10 mouse cellular contexts compared by ENCODE assay signal in the genomic region with DNA sequence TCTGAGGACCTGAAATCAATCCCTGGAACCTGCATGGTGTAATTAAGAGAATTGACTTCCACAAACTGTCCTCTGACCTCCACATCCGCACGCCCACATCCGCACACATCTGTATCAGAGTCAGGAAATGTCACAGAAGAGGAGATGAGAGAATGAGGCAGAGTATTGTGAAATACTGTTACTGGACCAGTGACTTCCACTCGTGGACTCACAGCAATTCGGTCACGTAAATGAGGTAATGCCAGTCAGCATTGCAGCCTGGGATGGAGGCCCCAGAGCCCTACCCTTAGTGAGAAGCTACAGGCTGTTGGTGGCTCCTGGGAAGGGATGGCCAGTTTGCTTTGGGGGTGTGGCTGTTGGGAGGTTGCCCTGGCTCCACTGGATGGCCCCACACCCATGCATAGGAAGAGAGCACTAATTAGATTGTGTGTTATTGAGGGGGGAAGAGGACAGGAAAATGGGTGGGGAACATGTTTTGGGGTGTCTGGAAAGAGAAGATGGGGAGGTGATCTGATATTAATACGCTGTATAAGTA. TPM values are rescaled to one million over a fixed set of nuclear protein-coding genes. Genes with fewer than 3 reads are reported as not detected.
A peak's percentile ranks its signal among the peaks of the same experiment; 100 is the strongest.
DNase-seq lines count a peak whose midpoint lies in the region; ATAC-seq and TF ChIP-seq lines count a peak whose summit lies in the region.
"Had no signal": no experiment of that assay in that cellular context is flagged by ENCODE, and none has a peak within 500 bp of the region (broad histone marks: within the 10 kb centered on the region; RNA-seq: fewer than 3 reads in every experiment).

No protein-coding gene starts in this region.

- no peak overlapping the region for H3K4me3 ChIP-seq in hindbrain, embryonic 13.5 days
- H3K4me3 ChIP-seq in hindbrain, embryonic 12.5 days: no peak overlapping the region
- H3K4me3 ChIP-seq in liver, embryonic 13.5 days (replicated peaks): no peak overlapping the region
- H3K4me3 ChIP-seq in stomach, postnatal 0 days (ENCODE audit: low read depth, low read length): no peak overlapping the region
- H3K4me3 ChIP-seq in forebrain, postnatal 0 days (ENCODE audit: low read depth, low read length): no peak overlapping the region

- no peaks in the 10 kb centered on the region for H3K9me3 ChIP-seq in hindbrain, embryonic 13.5 days
- H3K9me3 ChIP-seq in hindbrain, embryonic 12.5 days (replicated peaks): no peaks in the 10 kb centered on the region
- no peaks in the 10 kb centered on the region for H3K9me3 ChIP-seq in liver, embryonic 13.5 days (replicated peaks)
- no peaks in the 10 kb centered on the region for H3K9me3 ChIP-seq in stomach, postnatal 0 days (ENCODE audit: control insufficient read depth, low read length)
- H3K9me3 ChIP-seq in forebrain, postnatal 0 days (ENCODE audit: low read length): no peaks in the 10 kb centered on the region

- TF ChIP-seq EP300 in stomach, postnatal 0 days (optimal IDR thresholded peaks at IDR 0.05): no peak

- no peak for TF ChIP-seq CTCF in stomach, postnatal 0 days (IDR thresholded peaks at IDR 0.05; ENCODE audit: low read depth)
- no peak for TF ChIP-seq CTCF in forebrain, postnatal 0 days (IDR thresholded peaks at IDR 0.05; ENCODE audit: low read depth)

- no peak overlapping the region for H3K4me2 ChIP-seq in hindbrain, embryonic 13.5 days
- H3K4me2 ChIP-seq in hindbrain, embryonic 12.5 days (replicated peaks): no peak overlapping the region
- H3K4me2 ChIP-seq in liver, embryonic 13.5 days: no peak overlapping the region
- no peak overlapping the region for H3K4me2 ChIP-seq in stomach, postnatal 0 days (replicated peaks; ENCODE audit: low read depth)
- H3K4me2 ChIP-seq in forebrain, postnatal 0 days (ENCODE audit: low read depth): no peak overlapping the region

- no peak overlapping the region for H3K27ac ChIP-seq in hindbrain, embryonic 13.5 days
- no peak overlapping the region for H3K27ac ChIP-seq in hindbrain, embryonic 12.5 days
- 0 out of 2 replicates have a peak overlapping the region, but pooled peaks have one; percentile 69 for H3K27ac ChIP-seq in liver, embryonic 13.5 days
- H3K27ac ChIP-seq in stomach, postnatal 0 days (replicated peaks): peak overlapping the region; percentile 82; the same call in 1 of the 2 replicates
- no peak overlapping the region for H3K27ac ChIP-seq in forebrain, postnatal 0 days (ENCODE audit: low read depth, low read length)

- H3K27me3 ChIP-seq in hindbrain, embryonic 13.5 days: no peaks in the 10 kb centered on the region
- H3K27me3 ChIP-seq in hindbrain, embryonic 12.5 days: no peaks in the 10 kb centered on the region
- H3K27me3 ChIP-seq in liver, embryonic 13.5 days: peaks cover 48% of the 10 kb centered on the region
- H3K27me3 ChIP-seq in stomach, postnatal 0 days (ENCODE audit: control insufficient read depth, insufficient read depth, low read length): no peaks in the 10 kb centered on the region
- H3K27me3 ChIP-seq in forebrain, postnatal 0 days (ENCODE audit: insufficient read depth, low read length): no peaks in the 10 kb centered on the region

- 0 out of 2 replicates have a peak overlapping the region, but pooled peaks have one; percentile 20 for H3K9ac ChIP-seq in hindbrain, embryonic 13.5 days
- no peak overlapping the region for H3K9ac ChIP-seq in hindbrain, embryonic 12.5 days
- H3K9ac ChIP-seq in liver, embryonic 13.5 days: no peak overlapping the region
- no peak overlapping the region for H3K9ac ChIP-seq in stomach, postnatal 0 days (ENCODE audit: low read length)
- H3K9ac ChIP-seq in forebrain, postnatal 0 days: no peak overlapping the region

- no peaks in the 10 kb centered on the region for H3K36me3 ChIP-seq in hindbrain, embryonic 13.5 days
- H3K36me3 ChIP-seq in hindbrain, embryonic 12.5 days: no peaks in the 10 kb centered on the region
- no peaks in the 10 kb centered on the region for H3K36me3 ChIP-seq in liver, embryonic 13.5 days
- no peaks in the 10 kb centered on the region for H3K36me3 ChIP-seq in stomach, postnatal 0 days (ENCODE audit: control insufficient read depth, insufficient read depth, low read length)
- H3K36me3 ChIP-seq in forebrain, postnatal 0 days (ENCODE audit: insufficient read depth): no peaks in the 10 kb centered on the region

- peaks cover 51% of the 10 kb centered on the region for H3K4me1 ChIP-seq in hindbrain, embryonic 13.5 days (replicated peaks)
- H3K4me1 ChIP-seq in hindbrain, embryonic 12.5 days: peaks cover 39% of the 10 kb centered on the region
- H3K4me1 ChIP-seq in liver, embryonic 13.5 days (replicated peaks): peaks cover 50% of the 10 kb centered on the region
- 0 out of 2 replicates have a peak, but pooled peaks cover 2% of the 10 kb centered on the region for H3K4me1 ChIP-seq in stomach, postnatal 0 days (replicated peaks; ENCODE audit: control insufficient read depth, insufficient read depth)
- 0 out of 2 replicates have a peak, but pooled peaks cover 10% of the 10 kb centered on the region for H3K4me1 ChIP-seq in forebrain, postnatal 0 days (ENCODE audit: insufficient read depth)

- WGBS in hindbrain, embryonic 13.5 days: 92% methylated on average over 7 of the region's 7 CpGs
- 88% methylated on average over 7 of the region's 7 CpGs for WGBS in hindbrain, embryonic 12.5 days
- 54% methylated on average over 7 of the region's 7 CpGs for WGBS in liver, embryonic 13.5 days (ENCODE audit: insufficient replicate concordance)
- WGBS in stomach, postnatal 0 days: 63% methylated on average over 7 of the region's 7 CpGs
- 89% methylated on average over 7 of the region's 7 CpGs for WGBS in forebrain, postnatal 0 days

- no peak for ATAC-seq in hindbrain, embryonic 13.5 days (ENCODE audit: low FRiP score)
- no peak for ATAC-seq in hindbrain, embryonic 12.5 days (ENCODE audit: low FRiP score)
- ATAC-seq in liver, embryonic 13.5 days (ENCODE audit: low read depth): no peak
- ATAC-seq in stomach, postnatal 0 days (ENCODE audit: low FRiP score, low TSS enrichment): peak; percentile 40
- no peak for ATAC-seq in forebrain, postnatal 0 days

- DNase-seq in cerebellum, adult 18-20 months: peak; percentile 46 to 57
- DNase-seq in cerebellum, postnatal 10 days: no peak
- no peak for DNase-seq in liver, embryonic 13.5 days
- DNase-seq in stomach, postnatal 0 days (ENCODE audit: low spot score): peak; percentile 64
- DNase-seq in left cerebral cortex, adult 11 months (ENCODE audit: low spot score): no peak
- no peak for DNase-seq in forebrain, postnatal 0 days
- DNase-seq: gastrocnemius, postnatal 10 days; layer of hippocampus, postnatal 36 days had no signal

RNA-seq across cellular contexts. Expression of gene Appl2, which starts 2.1 kb away (rescaled TPM):
- 48.3 and 48.4 TPM in 2 replicates for polyA plus RNA-seq in hindbrain, embryonic 13.5 days (2015; fragmentation: Nextera tagmentation; extraction: Ambion mirVana)
- polyA plus RNA-seq in hindbrain, embryonic 12.5 days (2016; fragmentation: Nextera tagmentation; extraction: Ambion mirVana): 58.6 and 64.5 TPM in 2 replicates
- polyA plus RNA-seq in liver, embryonic 13.5 days (2015; fragmentation: Nextera tagmentation; extraction: Ambion mirVana): 8.5 and 10.8 TPM in 2 replicates
- 34.3 and 35.8 TPM in 2 replicates for polyA plus RNA-seq in stomach, postnatal 0 days (2015; fragmentation: Nextera tagmentation; extraction: Ambion mirVana)
- 38.2 and 38.5 TPM in 2 replicates for total RNA-seq in forebrain, postnatal 0 days (2014; rRNA removed)
- polyA plus RNA-seq in forebrain, postnatal 0 days (2015; fragmentation: Nextera tagmentation; extraction: Ambion mirVana): 17.4 and 26.1 TPM in 2 replicates

Comparison
In these comparisons a context has a peak if more than half of its experiments do, and no peak if none do; other contexts are left out.
1. DNase-seq: peak in cerebellum, adult 18-20 months (2 of 2) and stomach, postnatal 0 days (single experiment); none in cerebellum, postnatal 10 days (0 of 2), liver, embryonic 13.5 days (single experiment), left cerebral cortex, adult 11 months (single experiment) and forebrain, postnatal 0 days (single experiment).
2. H3K27ac ChIP-seq: peak in liver, embryonic 13.5 days (single experiment) and stomach, postnatal 0 days (single experiment); none in hindbrain, embryonic 13.5 days (single experiment), hindbrain, embryonic 12.5 days (single experiment) and forebrain, postnatal 0 days (single experiment).